Mouse (Mus musculus) embryonic facial prominence, embryonic 14.5 days (tissue): Measurements from ENCODE around the gene Acot11. TPM values are rescaled to one million over a fixed set of nuclear protein-coding genes. Genes with fewer than 3 reads are reported as not detected.
"Not testable (repeated sequence)": the region's sequence is repeated elsewhere in the genome, so short reads cannot be mapped to it uniquely, and the experiment has no call there.

ENCODE experiments used
- ATAC-seq: fragments of 200-750 bp; cut with Nextera tagmentation; 2 replicates; pipeline ENCODE4 v1.8.0; 2017; ENCODE audit warnings: low read depth, moderate number of reproducible peaks, moderate TSS enrichment
- DNase-seq: peaks from one replicate; pipeline ENCODE4 v3.0.0-alpha.2; 2015; ENCODE audit warnings: low spot score
- H3K27ac ChIP-seq: fragments of 300-500 bp; sonication (generic); replicated peaks from 2 replicates; pipeline ENCODE4 v1.5.1; 2014; ENCODE audit warnings: low read depth, mild to moderate bottlenecking, low read length, moderate library complexity
- H3K27me3 ChIP-seq: fragments of 300-500 bp; sonication (generic); replicated peaks from 2 replicates; pipeline ENCODE4 v1.6.1; 2014; ENCODE audit warnings: low read length; ENCODE audit not compliant: control insufficient read depth, insufficient read depth
- H3K36me3 ChIP-seq: fragments of 300-500 bp; sonication (generic); 2 replicates; pipeline ENCODE4 v1.6.1; 2014; ENCODE audit warnings: low read length, mixed read lengths; ENCODE audit not compliant: control insufficient read depth, insufficient read depth
- H3K4me1 ChIP-seq: fragments of 300-500 bp; sonication (generic); 2 replicates; pipeline ENCODE4 v1.6.1; 2014; ENCODE audit warnings: antibody characterized with exemption, low read length; ENCODE audit not compliant: control insufficient read depth, insufficient read depth
- H3K4me2 ChIP-seq: fragments of 300-500 bp; sonication (generic); 2 replicates; pipeline ENCODE4 v1.6.1; 2014; ENCODE audit warnings: low read depth, mild to moderate bottlenecking, low read length, moderate library complexity, mixed read lengths
- H3K4me3 ChIP-seq: fragments of 300-500 bp; sonication (generic); 2 replicates; pipeline ENCODE4 v1.5.1; 2014; ENCODE audit warnings: low read depth, mild to moderate bottlenecking, low read length
- H3K9ac ChIP-seq: fragments of 300-500 bp; sonication (generic); 2 replicates; pipeline ENCODE4 v1.6.1; 2014; ENCODE audit warnings: low read depth, mild to moderate bottlenecking, low read length, moderate library complexity, mixed read lengths
- H3K9me3 ChIP-seq: fragments of 300-500 bp; sonication (generic); 2 replicates; pipeline ENCODE4 v1.6.1; 2016; ENCODE audit warnings: low read length; ENCODE audit not compliant: control insufficient read depth
- WGBS: fragments of 180-500 bp; shearing (Covaris S2); extraction: QIAGEN DNeasy Blood & Tissue Kit; methylation state at CpG from one replicate; pipeline ENCODE4 v1.1.7; 2014; 5-methylcytosine and 5-hydroxymethylcytosine counted together
- polyA plus RNA-seq: library from polyadenylated mRNA; unstranded; fragments of >200 nt; fragmentation: Nextera tagmentation; extraction: Ambion mirVana; gene quantifications from 2 replicates; pipeline ENCODE4 v1.2.1, GENCODE M21; 2014

Gene Acot11
- polyA plus RNA-seq, 1 experiment from 2014 or later = 4.1 TPM

- DNase-seq (no peak), ATAC-seq (no peak)
- no peaks in the 10 kb centered on the region for H3K27me3 ChIP-seq
- H3K9ac ChIP-seq = no peak overlapping the region
- WGBS = 70% methylated on average over 7 of the region's 7 CpGs
- H3K9me3 ChIP-seq = no peaks in the 10 kb centered on the region
- H3K27ac ChIP-seq = no peak overlapping the region
- H3K4me1 ChIP-seq = peaks cover 3% of the 10 kb centered on the region; the same call in 1 of the 2 replicates
- H3K36me3 ChIP-seq = no peaks in the 10 kb centered on the region
- H3K4me3 ChIP-seq = no peak overlapping the region
- H3K4me2 ChIP-seq = no peak overlapping the region
Observed at GRCm38 (mm10) chr4:106745862-106746261, 58.9 kb downstream of the Acot11 start.

- DNase-seq (no peak), ATAC-seq (no peak)
- no peaks in the 10 kb centered on the region for H3K36me3 ChIP-seq
- no peaks in the 10 kb centered on the region for H3K27me3 ChIP-seq
- H3K4me1 ChIP-seq = no peaks in the 10 kb centered on the region
- H3K4me3 ChIP-seq = no peak overlapping the region
- 67% methylated on average over 3 of the region's 3 CpGs for WGBS
- H3K9me3 ChIP-seq = no peaks in the 10 kb centered on the region
- no peak overlapping the region for H3K9ac ChIP-seq
- no peak overlapping the region for H3K4me2 ChIP-seq
- no peak overlapping the region for H3K27ac ChIP-seq
Observed at GRCm38 (mm10) chr4:106737904-106738303, 66.9 kb downstream of the Acot11 start.

- not testable (repeated sequence) for H3K9ac ChIP-seq, H3K4me3 ChIP-seq, H3K4me2 ChIP-seq, ATAC-seq, H3K36me3 ChIP-seq, H3K27me3 ChIP-seq, DNase-seq, H3K4me1 ChIP-seq, H3K27ac ChIP-seq, H3K9me3 ChIP-seq
- WGBS = 48% methylated on average over 1 of the region's 1 CpGs
Observed at GRCm38 (mm10) chr4:106736884-106737283, 67.9 kb downstream of the Acot11 start.

- peak; percentile 5 for DNase-seq
- Histone ChIP-seq H3K27me3 (no peaks in the 10 kb centered on the region), H3K36me3 (no peaks in the 10 kb centered on the region), H3K4me3 (no peak within 1 kb of the TSS), H3K9ac (no peak within 1 kb of the TSS), H3K27ac (no peak within 1 kb of the TSS), H3K4me2 (no peak within 1 kb of the TSS), H3K9me3 (no peaks in the 10 kb centered on the region), H3K4me1 (no peaks in the 10 kb centered on the region)
- WGBS = 40% methylated on average over 4 of the region's 4 CpGs
- ATAC-seq = no peak
Observed at GRCm38 (mm10) chr4:106733636-106734035, 71.2 kb downstream of the Acot11 start, which contains the start of gene Fam151a. Gene Fam151a (plus strand): TSS chr4:106733889.

- Histone ChIP-seq H3K4me1 (no peaks in the 10 kb centered on the region), H3K4me2 (no peak within 1 kb of the TSS), H3K27me3 (no peaks in the 10 kb centered on the region), H3K9me3 (no peaks in the 10 kb centered on the region), H3K9ac (no peak within 1 kb of the TSS), H3K36me3 (no peaks in the 10 kb centered on the region), H3K4me3 (no peak within 1 kb of the TSS), H3K27ac (no peak within 1 kb of the TSS)
- no peak for ATAC-seq
- WGBS = 79% methylated on average over 7 of the region's 7 CpGs
- no peak for DNase-seq
Observed at GRCm38 (mm10) chr4:106730814-106731213, 74.0 kb downstream of the Acot11 start, which contains the start of gene Mroh7. Gene Mroh7 (minus strand): TSS chr4:106730925.

- Histone ChIP-seq H3K4me1 (no peaks in the 10 kb centered on the region), H3K27ac (no peak overlapping the region), H3K9ac (no peak overlapping the region), H3K36me3 (no peaks in the 10 kb centered on the region), H3K4me3 (no peak overlapping the region), H3K4me2 (no peak overlapping the region), H3K9me3 (no peaks in the 10 kb centered on the region), H3K27me3 (no peaks in the 10 kb centered on the region)
- no peak for DNase-seq
- 93% methylated on average over 4 of the region's 4 CpGs for WGBS
- no peak for ATAC-seq
Observed at GRCm38 (mm10) chr4:106720631-106721030, 84.2 kb downstream of the Acot11 start.

GRCm38 (mm10) chr4:106713622-106714021 lies 91.2 kb downstream of the Acot11 start:
- Histone ChIP-seq H3K4me3 (no peak overlapping the region), H3K4me1 (no peaks in the 10 kb centered on the region), H3K9ac (no peak overlapping the region), H3K9me3 (no peaks in the 10 kb centered on the region), H3K4me2 (no peak overlapping the region), H3K27ac (no peak overlapping the region), H3K36me3 (no peaks in the 10 kb centered on the region), H3K27me3 (no peaks in the 10 kb centered on the region)
- ATAC-seq (no peak), DNase-seq (no peak)
- WGBS = 86% methylated on average over 6 of the region's 6 CpGs

GRCm38 (mm10) chr4:106708408-106708807 lies 96.4 kb downstream of the Acot11 start:
- no peaks in the 10 kb centered on the region for H3K9me3 ChIP-seq
- peak overlapping the region; percentile 40 for H3K4me2 ChIP-seq
- H3K36me3 ChIP-seq = no peaks in the 10 kb centered on the region
- DNase-seq (peak; percentile 71), ATAC-seq (peak; percentile 67; the same call in 1 of the 2 replicates)
- 3% methylated on average over 8 of the region's 8 CpGs for WGBS
- 0 out of 2 replicates have a peak overlapping the region, but pooled peaks have one; percentile 2 for H3K4me3 ChIP-seq
- no peak overlapping the region for H3K9ac ChIP-seq
- H3K27ac ChIP-seq = no peak overlapping the region
- no peaks in the 10 kb centered on the region for H3K27me3 ChIP-seq
- H3K4me1 ChIP-seq = 0 out of 2 replicates have a peak, but pooled peaks cover 5% of the 10 kb centered on the region

- DNase-seq (no peak), ATAC-seq (no peak)
- Histone ChIP-seq H3K36me3 (no peaks in the 10 kb centered on the region), H3K4me1 (0 out of 2 replicates have a peak, but pooled peaks cover 5% of the 10 kb centered on the region), H3K27ac (no peak overlapping the region), H3K4me3 (0 out of 2 replicates have a peak overlapping the region, but pooled peaks have one; percentile 2), H3K27me3 (no peaks in the 10 kb centered on the region), H3K9me3 (no peaks in the 10 kb centered on the region), H3K9ac (no peak overlapping the region), H3K4me2 (peak overlapping the region; percentile 40)
- 26% methylated on average over 4 of the region's 5 CpGs for WGBS
Observed at GRCm38 (mm10) chr4:106707957-106708356, 96.8 kb downstream of the Acot11 start.
